Mouse (Mus musculus): ENCODE results near the gene Zfp513. TPM values are rescaled to one million over a fixed set of nuclear protein-coding genes. Genes with fewer than 3 reads are reported as not detected.
A peak's percentile ranks its signal among the peaks of the same experiment; 100 is the strongest.
"Not testable (repeated sequence)": the region's sequence is repeated elsewhere in the genome, so short reads cannot be mapped to it uniquely, and the experiment has no call there.

Gene Zfp513
- total RNA-seq, 2 experiments from 2014 or later = 29.3 to 29.5 TPM

DNA sequence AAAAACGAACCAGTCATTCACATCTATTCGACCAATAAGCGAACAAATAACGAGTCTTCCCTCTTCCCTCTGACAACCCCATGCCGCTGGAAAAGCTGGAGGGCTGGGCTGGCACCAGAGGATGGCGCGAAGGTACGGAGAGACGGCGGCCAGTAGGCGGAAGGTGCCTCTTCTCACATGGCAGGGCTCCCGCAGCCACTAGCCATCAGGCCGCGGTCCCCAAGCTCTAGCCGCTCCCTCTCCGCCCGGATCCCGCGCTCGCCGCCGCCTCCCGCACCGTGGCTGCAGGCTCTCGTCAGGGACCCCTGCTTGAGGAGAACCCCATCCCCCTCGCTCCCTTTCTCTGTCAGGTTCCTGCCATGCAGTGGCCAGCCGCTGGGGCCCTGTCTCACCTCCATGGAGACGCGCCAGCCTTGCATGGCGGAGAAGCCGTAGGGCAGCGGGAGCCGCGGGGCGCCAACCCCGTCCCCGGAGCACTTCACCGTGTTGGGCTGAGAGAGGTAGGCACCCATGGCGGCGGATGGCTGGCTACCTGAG is 17.9 kb upstream of the Zfp513 start:
- peak overlapping the region; percentile 98 for H3K4me3 ChIP-seq
- TF ChIP-seq CTCF (conservative IDR thresholded peaks at IDR 0.05) = peak; percentile 50
- DNase-seq (ENCODE audit: low spot score in 2 of 2) = no peak
- H3K27ac ChIP-seq = peak overlapping the region; percentile 90

DNA sequence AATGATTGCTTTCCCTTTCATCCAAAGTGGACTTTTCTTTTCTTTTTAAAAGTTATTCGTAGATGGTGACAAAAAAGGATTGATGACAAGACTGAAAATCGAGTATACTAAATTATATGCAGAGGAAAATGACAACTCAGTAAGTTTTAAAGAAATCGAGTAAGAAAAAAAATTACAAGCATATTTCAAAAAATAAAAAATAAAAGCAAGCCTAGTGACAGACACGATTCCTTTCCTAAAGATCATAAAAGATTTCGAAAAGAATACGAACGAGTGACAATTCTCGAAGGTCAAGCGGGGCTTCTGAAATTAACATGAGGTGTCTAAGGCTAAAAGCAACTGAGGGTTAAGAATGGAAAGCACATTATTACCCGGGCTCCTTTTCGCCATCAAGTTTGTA is 17.4 kb upstream of the Zfp513 start:
- Histone ChIP-seq H3K27ac (peak overlapping the region; percentile 90), H3K4me3 (peak overlapping the region; percentile 98)
- no peak for TF ChIP-seq CTCF (conservative IDR thresholded peaks at IDR 0.05)
- DNase-seq (ENCODE audit: low spot score in 2 of 2) = no peak

DNA sequence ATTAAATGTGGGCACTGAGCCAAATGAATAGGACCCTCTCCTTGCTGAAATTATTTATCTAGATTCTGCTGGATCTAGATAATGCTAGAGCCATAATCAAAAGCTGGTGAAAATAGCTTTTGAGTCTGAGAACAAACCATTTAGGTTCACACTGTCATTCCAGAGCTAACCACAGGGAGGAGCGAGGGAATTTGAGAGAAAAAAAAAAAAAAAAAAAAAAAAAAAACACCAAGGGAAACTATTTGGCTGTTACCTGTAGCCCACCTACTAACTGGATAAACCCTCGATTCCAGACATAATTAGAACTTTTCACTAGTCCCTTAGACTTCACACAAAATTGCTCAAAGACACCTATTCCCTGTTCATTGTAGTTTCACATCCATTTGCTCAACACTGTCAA is 17.0 kb upstream of the Zfp513 start:
- H3K4me3 ChIP-seq = peak overlapping the region; percentile 98
- peak; percentile 78 for TF ChIP-seq CTCF (conservative IDR thresholded peaks at IDR 0.05)
- H3K27ac ChIP-seq = peak overlapping the region; percentile 47; the same call in 1 of the 2 replicates
- no peak for DNase-seq (ENCODE audit: low spot score in 2 of 2)

DNA sequence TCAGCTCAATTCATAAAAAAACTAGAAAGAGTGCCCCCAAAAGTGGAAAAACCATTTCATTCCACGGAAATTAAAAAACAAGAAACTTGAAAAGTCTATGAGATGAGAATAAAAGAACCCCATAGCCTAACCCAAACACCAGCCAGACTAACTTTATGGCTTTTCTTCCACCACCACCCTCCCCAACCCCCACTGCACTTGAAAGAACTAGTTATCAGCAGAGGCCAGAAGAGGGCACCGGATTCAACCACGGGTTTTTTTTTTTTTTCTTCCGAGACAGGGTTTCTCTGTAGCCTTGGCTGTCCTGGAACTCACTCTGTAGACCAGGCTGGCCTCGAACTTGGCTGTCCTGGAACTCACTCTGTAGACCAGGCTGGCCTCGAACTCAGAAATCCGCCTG is 16.2 kb upstream of the Zfp513 start:
- no peak for DNase-seq (ENCODE audit: low spot score in 2 of 2)
- H3K4me3 ChIP-seq = no peak overlapping the region
- H3K27ac ChIP-seq = no peak overlapping the region
- TF ChIP-seq CTCF (conservative IDR thresholded peaks at IDR 0.05) = no peak

DNA sequence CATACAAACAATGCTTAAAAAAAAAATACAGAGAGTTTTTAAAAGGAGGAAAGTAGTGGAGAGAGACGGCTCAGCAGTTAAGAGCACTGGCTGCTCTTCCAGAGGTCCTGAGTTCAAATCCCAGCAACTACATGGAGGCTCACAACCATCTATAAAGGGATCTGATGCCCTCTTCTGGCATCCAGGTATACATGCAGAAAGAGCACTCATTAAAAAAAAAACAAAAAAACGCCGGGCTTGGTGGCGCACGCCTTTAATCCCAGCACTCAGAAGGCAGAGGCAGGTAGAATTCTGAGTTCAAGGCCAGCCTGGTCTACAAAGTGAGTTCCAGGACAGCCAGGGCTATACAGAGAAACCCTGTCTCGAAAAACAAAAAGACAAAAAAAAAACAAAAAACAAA is 14.5 kb upstream of the Zfp513 start:
- DNase-seq (ENCODE audit: low spot score in 2 of 2); H3K27ac ChIP-seq; H3K4me3 ChIP-seq: not testable (repeated sequence)

DNA sequence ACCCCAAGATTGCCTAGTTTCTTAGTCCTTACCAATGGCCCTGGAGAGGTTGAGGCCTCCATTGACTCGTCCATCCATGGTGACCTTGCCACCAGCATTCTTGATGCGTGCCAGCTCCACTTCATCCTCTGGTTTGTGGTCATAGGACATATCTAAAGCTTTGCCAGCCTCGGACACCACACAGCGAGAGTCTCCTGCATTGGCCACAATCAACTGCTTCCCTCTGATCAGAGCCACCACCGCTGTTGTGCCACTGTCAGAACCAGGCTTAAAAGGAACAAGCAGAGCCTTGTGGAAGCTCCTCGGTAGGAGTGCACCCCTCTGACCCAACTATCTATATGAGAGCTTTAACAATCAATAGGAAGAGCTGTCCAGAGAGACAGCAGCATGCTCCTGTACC is 2.3 kb upstream of the Zfp513 start:
- Histone ChIP-seq H3K27ac (no peak overlapping the region), H3K4me3 (no peak overlapping the region)
- TF ChIP-seq CTCF (conservative IDR thresholded peaks at IDR 0.05) = no peak
- no peak for DNase-seq (ENCODE audit: low spot score in 2 of 2)

DNA sequence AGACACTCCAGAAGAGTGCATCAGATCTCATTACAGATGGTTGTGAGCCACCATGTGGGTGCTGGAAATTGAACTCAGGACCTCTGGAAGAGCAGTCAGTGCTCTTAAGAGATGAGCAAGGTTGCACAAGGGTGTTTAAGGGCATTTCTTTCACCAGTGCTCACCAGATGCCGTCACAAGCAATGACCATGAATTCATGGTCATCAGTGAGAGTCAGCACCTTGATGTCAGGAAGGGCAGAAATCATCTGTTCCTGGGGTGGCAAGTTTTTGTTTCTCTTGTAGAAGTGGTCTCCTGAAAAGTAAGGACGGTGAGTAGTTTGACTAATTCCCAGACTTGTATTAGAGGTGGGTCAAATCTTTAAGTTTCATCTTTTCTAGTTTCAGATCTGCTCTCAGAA is 1.8 kb upstream of the Zfp513 start:
- TF ChIP-seq CTCF (conservative IDR thresholded peaks at IDR 0.05) = no peak
- no peak for DNase-seq (ENCODE audit: low spot score in 2 of 2)
- Histone ChIP-seq H3K4me3 (no peak overlapping the region), H3K27ac (no peak overlapping the region)

DNA sequence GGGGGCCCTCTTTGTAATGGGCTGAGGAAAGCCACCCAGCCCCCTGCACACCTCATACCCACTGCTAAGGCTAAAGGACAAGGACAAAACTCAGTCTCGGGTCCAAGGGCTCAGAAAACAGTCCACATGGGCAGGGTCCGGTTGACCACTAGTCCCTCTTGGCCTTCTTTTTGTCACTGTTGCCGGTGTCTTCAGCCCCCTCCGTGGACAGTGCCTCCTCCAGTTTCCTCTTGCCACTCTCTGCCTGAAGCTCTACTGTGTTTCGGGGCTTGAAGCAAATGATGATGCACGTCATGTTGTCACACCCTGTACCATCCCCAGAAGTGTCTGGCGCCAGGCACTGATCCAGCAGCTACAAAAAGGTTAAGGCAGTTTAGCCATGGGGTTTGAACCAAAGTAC is 830 bp upstream of the Zfp513 start:
- H3K27ac ChIP-seq = peak overlapping the region; percentile 92; the same call in 1 of the 2 replicates
- H3K4me3 ChIP-seq = peak overlapping the region; percentile 87
- no peak for TF ChIP-seq CTCF (conservative IDR thresholded peaks at IDR 0.05)
- no peak for DNase-seq (ENCODE audit: low spot score in 2 of 2)

DNA sequence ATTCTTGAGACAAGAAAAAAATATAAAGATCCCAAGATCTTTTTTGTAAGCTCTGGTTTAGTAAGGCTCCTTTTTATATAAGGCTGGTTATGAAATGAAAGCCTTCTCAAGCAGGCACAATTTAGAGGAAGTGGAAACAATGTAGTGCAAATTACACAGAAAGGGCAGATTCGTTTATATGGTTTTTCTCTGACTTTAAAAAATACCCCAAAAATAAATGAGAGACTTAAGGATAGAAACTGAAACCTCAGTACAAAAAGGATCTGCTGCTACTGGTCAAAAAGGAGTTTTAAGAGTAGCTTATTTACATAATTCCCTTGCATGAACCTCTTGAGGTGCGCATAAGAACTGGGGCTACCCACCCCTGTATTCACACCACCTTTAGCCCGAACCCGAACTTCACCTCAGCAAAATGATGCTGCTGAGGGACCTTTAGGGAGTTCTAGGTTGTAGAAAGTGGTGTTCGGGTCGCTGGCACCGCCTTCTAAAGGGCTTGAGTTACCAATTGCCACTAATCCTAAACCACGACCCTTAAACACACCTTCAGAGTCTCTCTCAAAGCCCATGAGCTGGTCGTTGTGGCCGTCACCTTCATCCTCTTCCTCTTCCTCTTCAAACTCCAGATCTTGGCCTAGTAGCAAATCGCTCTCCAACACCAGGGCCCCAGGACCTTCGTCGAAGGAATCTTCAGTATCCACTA is 911 bp downstream of the Zfp513 start:
- Histone ChIP-seq H3K27ac (peak overlapping the region; percentile 92), H3K4me3 (peak overlapping the region; percentile 87)
- DNase-seq (ENCODE audit: low spot score in 2 of 2) = no peak
- TF ChIP-seq CTCF (conservative IDR thresholded peaks at IDR 0.05) = no peak

DNA sequence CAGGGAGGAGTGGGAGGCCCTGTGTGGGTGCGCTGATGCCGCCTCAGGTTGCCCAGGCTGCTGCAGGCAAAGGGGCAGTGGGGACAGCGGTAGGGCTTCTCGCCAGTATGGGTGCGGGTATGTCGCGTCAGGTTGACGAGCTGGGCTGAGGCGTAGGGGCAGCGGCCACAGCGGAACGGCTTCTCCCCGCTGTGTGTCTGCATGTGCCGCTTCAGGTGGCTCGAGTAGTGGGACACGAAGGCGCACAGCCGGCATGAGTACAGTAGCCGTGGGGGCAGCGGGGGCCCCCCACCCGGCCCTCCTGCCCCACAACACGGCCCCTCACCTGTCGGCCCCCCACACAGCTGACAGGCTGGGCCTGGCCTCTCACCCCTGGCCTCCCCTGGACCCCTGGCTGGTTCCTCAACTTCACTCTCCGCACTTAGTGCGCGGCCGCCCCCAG is 1.8 kb downstream of the Zfp513 start:
- no peak for TF ChIP-seq CTCF (conservative IDR thresholded peaks at IDR 0.05)
- peak overlapping the region; percentile 92; the same call in 1 of the 2 replicates for H3K27ac ChIP-seq
- DNase-seq (ENCODE audit: low spot score in 2 of 2) = peak in 1 of 2 experiments; percentile 37
- H3K4me3 ChIP-seq = no peak overlapping the region; the same call in 1 of the 2 replicates

DNA sequence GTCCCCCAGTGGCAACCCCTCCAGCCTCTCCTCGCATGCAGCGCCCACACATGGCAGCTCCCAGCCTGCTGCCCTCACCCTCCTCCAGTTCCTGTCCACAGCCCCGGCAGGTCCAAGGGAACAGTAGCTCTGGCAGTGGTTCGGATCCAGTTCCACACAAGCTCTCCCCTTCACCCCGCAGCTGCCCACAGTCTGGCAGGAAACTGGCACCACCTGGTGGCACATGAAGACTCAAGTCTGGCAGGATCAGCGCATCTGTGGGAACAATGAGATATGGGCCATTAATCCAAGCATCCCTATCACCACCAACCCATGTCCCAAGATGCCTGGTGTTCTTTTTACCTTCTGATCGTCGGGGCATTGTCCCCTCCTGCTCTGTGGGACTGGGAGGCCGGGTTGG is 2.2 kb downstream of the Zfp513 start:
- peak; percentile 37 for TF ChIP-seq CTCF (conservative IDR thresholded peaks at IDR 0.05)
- peak overlapping the region; percentile 46; the same call in 1 of the 2 replicates for H3K27ac ChIP-seq
- no peak overlapping the region; the same call in 1 of the 2 replicates for H3K4me3 ChIP-seq
- DNase-seq (ENCODE audit: low spot score in 2 of 2) = no peak

DNA sequence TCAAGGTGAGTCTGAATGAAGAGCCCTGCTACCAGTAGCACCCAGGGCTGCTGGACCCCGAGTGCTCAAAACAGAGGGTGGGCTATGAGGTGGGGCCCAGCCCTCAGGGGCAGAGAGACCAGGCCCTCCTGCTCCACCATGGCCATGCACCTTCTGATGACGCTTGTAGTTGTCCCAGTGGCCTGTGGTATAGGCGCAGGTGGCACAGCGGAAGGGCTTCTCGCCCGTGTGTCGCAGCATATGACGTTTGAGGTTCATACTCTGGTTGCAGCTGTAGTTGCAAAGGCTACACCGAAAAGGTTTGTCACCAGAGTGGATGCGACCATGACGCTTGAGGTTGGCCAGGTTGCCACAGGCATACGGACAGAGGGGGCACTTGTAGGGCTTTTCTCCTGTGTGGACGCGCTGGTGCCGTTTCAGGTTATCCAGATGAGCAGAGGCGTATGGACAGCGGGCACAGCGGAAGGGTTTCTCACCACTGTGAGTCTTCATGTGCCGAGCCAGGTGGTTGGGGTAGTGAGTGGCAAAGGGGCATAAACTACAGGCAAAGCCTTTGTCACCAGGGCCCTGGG is 2.7 kb downstream of the Zfp513 start:
- H3K4me3 ChIP-seq = no peak overlapping the region
- peak overlapping the region; percentile 46; the same call in 1 of the 2 replicates for H3K27ac ChIP-seq
- DNase-seq (ENCODE audit: low spot score in 2 of 2) = no peak
- no peak for TF ChIP-seq CTCF (conservative IDR thresholded peaks at IDR 0.05)

DNA sequence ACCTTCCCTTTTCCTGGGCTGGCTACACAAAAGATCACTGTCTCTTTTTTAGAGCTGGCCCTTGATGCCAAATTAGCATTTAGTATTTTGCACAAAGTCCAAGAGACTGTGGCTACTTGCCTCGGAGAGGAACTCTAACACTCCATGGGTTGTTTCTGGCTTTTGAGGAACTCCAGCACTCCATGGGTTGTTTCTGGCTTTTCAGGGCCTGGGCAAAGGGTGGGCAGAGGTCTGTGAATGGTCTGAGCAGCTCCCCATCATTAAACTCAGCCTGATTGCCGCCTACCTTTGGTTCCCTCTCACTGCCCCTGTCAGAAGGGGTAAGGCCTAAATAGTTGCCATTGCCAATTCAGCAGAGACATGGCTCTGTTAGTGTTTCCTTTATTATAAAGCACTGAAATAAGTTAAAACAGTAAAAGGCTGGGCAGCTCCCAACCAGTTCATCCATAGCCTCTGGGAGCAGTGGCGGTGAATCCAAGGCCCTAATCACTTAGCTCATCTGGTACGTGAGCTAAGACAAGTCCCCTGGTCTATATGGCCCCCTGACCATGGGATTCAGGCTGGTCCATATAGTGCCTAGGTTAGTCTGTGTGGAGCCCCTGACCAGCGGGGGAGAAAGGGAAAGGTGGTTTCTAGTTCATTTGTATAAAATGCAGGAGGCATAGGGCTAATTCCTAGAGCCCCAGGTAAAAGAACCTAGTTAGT is 3.3 kb downstream of the Zfp513 start:
- DNase-seq (ENCODE audit: low spot score in 2 of 2) = no peak
- no peak for TF ChIP-seq CTCF (conservative IDR thresholded peaks at IDR 0.05)
- H3K27ac ChIP-seq = peak overlapping the region; percentile 7; the same call in 1 of the 2 replicates
- H3K4me3 ChIP-seq = no peak overlapping the region

Data from layer of hippocampus, adult 2 months (tissue).